Mouse (Mus musculus): ENCODE measurements around the gene Gm21477. TPM values are rescaled to one million over a fixed set of nuclear protein-coding genes. Genes with fewer than 3 reads are reported as not detected.
"Not testable (repeated sequence)": the region's sequence is repeated elsewhere in the genome, so short reads cannot be mapped to it uniquely, and the experiment has no call there.

Gm21477 gene
- not detected in 2 replicates for polyA plus RNA-seq (2014; fragmentation: Nextera tagmentation; extraction: Ambion mirVana)

GRCm38 (mm10) chrY:87116521-87116920, at the start of gene Gm21477:
Gm21477 (plus strand) TSS chrY:87116821.
- H3K9ac ChIP-seq (ENCODE audit: low read length); H3K9me3 ChIP-seq (ENCODE audit: control insufficient read depth, low read length); H3K27me3 ChIP-seq (ENCODE audit: control insufficient read depth, insufficient read depth, low read length); H3K4me2 ChIP-seq (ENCODE audit: low read depth); H3K27ac ChIP-seq (ENCODE audit: low read depth, low read length); ATAC-seq (ENCODE audit: insufficient read depth, low FRiP score, low TSS enrichment); H3K4me3 ChIP-seq (ENCODE audit: low read depth, low read length); H3K36me3 ChIP-seq (ENCODE audit: control insufficient read depth, insufficient read depth, low read length); DNase-seq (ENCODE audit: low spot score); H3K4me1 ChIP-seq (ENCODE audit: control insufficient read depth, insufficient read depth, low read length): not testable (repeated sequence)
- no CpG with 5 or more reads among the region's 6 CpGs for WGBS
